Mouse (Mus musculus) embryo, embryonic 11 days (tissue): Measurements from ENCODE around the gene Rab9.

Experiments
- DNase-seq: peaks from one replicate; pipeline ENCODE4 v3.0.0-alpha.2; 2015

The Rab9 gene

GRCm38 (mm10) chrX:166479365-166479983 is at the start of gene Rab9:
Gene Rab9 (minus strand): TSS chrX:166479867.
- peak; percentile 95 for DNase-seq

DNA sequence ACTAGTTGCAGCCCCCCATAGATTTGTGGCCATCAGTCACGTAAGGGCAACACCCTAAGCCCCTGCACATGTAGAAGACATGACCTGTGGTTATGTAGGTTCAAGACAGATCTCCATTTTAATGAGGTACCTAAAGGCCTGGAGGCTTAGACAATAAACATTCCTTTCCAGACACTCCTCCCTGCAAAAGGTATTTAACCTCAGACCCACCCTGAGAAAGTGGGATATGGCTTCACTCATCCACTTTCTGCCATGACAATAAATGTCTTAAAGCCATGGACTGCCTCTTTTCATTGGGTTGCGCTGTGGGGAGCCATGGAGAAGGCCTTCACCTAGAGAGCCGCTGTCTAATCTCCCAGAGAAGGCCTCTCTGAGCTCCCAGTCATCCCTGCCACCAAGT is 48.5 kb upstream of the Rab9 start:
- no peak for DNase-seq

DNA sequence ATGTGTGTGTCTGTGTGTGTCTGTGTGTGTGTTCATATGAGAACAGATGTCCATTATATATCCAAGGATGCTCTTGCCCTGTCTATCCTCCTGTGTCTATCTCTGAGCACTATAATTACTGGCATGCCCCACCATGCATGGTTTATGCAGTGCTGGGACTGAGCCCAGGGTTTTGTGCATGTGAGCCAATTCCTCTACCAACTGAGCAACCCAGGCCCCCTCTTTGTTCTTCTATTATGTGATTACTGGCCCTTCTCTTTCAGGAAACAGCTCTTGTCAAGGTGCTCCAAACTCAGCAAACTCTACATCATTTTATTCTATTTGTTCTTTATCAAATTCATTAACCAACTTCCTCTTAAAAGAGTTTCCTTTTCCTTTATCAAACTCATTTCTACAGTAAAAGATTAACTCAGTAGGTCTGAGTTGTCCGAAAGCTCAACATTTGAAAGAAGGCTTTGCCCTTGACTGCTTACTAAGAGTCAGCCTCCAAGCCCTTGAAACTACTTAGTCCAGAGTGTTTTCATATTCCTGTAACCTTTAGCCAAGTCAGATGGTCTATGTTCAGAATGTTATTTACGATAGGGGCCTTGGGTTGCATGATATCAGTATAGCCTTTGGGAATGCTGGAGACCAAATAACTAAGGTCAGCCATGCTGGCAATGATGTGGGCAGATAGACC is 46.1 kb upstream of the Rab9 start:
- no peak for DNase-seq

- no peak for DNase-seq
Measured at GRCm38 (mm10) chrX:166520782-166521181, 41.1 kb upstream of the Rab9 start.

GRCm38 (mm10) chrX:166518345-166518744 is 38.7 kb upstream of the Rab9 start, which contains the start of gene Tceanc:
Gene Tceanc (minus strand): TSS chrX:166518567.
- peak; percentile 5 for DNase-seq

DNA sequence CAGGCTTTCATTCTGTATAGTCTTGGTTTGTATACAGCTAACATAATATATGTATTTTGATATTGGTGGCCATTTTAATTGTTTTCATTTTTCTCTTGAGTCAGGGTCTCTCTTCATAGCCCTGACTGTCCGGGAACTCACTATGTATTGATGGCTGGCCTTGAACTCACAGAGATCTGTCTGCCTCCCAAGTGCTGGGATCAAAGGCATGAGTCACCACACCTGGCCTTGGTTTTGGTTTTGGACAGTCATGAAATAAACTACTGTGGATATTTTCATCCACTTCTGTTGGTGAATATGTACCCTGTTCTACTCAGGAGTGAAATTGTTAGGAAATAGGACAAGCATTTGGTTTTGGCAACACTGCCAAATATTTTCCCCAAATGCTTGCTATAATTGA is 37.0 kb upstream of the Rab9 start:
- no peak for DNase-seq

DNA sequence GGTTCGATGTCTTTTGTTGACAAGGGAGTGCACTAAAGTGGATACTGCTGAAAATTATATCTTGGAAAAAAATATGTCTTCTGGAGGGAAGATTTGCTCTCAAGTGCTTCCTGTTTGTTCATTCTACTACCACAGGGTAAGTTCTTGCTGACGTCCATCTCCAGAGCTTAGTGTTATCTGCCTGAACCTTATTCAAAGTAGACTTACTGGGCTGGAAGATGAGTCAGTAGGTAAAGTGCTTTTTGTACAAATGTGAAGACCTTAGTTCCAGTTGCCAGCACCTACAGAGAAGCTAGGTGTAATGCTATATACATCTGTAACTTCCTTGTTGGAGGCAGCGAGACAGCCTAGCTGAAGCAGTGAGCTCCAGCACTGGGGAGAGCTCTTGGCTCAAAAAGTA is 36.3 kb upstream of the Rab9 start:
- DNase-seq, result no peak

DNA sequence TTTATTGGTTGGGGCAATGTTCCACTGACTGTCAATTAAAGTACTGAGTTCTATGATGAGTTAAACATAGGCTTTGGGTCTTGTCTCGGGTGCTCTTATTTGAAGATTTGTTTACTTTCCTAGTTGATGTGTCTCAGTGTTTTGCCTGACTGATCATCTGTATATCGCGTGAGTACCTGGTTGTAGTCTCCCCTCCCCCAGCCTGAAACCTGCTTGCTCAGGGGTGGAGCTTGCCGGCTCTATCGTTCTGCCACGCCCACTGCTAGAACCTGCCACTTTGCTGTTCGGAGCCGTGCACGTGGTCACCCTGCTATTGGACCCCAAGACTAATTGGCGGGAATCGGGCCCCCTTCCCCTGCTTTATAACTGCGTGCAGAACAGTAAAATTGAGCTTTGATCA is 34.4 kb upstream of the Rab9 start:
- DNase-seq, result peak; percentile 25

DNA sequence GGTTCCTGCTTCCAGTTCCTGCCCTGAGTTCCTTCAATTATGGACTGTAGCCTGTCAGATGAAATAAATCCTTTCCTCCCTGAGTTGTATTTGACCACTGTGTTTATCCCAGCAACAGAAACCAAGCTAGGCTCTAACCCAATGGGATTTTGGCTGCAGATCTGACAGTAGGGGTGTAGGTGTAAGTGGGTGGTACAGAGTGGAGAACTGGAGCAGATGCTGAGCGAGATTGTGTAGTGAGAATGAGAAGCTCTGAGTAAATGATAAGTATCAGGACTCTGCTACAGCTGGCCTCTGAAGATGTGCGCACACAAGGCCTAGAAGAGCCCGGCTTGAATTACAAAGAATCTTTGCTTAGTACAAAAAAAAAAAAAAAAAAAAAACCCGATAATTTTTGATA is 32.4 kb upstream of the Rab9 start:
- no peak for DNase-seq

DNA sequence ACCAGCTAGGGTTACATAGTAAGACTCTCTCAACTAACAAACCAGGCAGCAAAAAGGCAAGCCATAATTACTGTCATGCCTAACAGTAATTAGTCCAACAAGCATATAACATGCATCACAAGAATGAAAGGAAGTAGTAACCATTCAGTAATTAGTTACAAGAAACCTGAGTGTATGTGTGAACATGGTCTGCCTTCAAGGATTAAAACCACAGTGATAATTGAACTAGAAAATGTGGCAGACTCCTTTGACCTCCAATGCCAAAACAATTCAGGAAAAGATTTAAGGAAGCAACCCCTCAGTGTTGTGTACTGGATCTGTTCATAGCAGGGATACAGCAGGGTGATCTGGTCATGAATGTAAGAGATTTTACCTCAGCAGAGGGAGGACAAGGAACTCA is 31.4 kb upstream of the Rab9 start:
- DNase-seq, result no peak

- DNase-seq, result peak; percentile 95
Measured at GRCm38 (mm10) chrX:166509761-166510738, 30.4 kb upstream of the Rab9 start.

DNA sequence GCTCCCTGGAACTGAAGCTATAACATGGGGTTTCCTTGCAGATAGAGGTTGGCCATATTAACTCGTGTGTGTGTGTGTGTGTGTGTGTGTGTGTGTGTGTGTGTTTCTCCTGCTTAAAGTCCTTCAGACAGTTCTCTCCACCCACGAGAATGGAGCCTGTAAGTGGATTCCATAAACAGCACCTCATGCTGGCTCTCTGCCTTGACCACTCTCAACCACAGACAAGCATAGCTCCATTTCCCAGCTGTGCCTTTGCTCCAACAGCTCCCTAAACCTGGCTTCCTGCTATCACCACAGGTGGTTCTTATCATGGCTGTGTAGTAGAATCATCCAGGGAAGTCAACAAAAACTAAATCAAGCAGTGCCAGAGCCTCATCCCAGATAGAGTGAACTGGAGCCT is 24.8 kb upstream of the Rab9 start:
- DNase-seq, result no peak

GRCm38 (mm10) chrX:166499496-166500190 is 20.0 kb upstream of the Rab9 start:
- DNase-seq, result no peak

GRCm38 (mm10) chrX:166497771-166498170 is 18.1 kb upstream of the Rab9 start:
- no peak for DNase-seq

DNA sequence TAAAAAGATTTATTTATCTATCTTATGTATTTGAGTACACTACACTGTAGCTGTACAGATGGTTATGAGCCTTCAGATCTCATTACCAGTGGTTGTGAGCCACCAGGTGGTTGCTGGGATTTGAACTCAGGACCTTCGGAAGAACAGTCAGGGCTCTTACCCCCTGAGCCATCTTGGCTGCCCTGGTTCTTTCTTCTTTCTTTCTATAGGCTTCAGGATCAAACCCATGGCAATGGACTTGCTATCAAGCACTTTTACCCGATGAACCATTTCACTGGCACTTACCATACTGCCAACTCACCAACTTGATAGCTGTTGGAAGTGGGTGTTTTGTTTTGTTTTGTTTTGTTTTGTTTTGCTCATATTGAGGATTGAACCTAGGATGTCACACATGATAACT is 15.4 kb upstream of the Rab9 start:
- DNase-seq, result no peak

DNA sequence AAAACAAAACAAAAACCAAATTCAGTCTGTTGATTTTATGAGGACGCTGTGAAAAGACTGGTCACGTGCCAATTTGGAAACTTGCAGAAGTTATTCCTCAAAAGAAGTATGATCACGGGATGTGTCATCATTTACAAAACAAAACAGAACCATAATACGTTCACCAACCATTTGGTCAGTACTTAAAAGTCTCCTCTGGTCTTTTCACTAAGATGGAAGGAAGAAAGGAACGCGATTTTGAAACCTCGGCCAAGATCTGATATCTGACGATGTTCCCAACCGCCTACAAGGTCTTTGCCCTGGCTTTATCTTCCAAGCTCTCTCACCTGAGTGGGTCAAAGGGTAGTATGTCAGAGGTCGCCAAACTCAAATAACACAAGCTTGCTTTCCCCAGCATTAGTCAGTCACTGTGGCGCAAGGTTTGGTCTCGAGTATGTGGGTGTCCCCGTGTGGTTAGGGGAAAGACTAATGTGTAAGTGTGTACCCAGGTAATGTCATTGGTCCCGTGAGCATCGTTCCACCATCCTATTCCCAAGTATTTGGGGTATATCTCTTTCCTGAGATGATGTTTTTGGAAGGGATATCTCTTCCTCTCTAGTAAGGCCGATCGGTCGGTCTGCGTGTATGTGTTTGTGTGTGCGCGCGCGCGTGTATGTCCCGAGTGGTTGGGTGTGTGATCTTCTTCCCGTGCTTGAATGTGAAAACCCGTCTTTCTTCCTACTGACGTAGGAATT is 869 bp downstream of the Rab9 start:
- DNase-seq, result peak; percentile 8

DNA sequence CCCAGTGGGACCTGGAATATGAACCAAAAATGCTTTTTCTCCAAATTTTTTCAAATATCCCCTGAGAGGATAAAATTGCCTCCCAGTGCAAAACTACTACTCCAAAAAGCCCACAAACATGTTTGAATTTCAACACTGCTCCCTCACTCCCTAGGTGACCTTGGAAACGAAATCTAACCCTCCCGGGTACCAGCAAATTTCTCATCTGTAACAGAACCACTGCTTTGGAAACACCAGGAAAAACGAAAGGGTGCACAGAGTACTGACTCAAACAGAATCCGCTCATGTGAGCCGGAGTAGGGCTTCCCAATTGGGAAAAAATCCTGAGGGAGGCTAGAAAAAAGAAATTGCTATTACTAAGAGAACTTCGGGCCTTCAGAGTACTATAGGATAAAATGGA is 2.3 kb downstream of the Rab9 start:
- DNase-seq, result no peak

DNA sequence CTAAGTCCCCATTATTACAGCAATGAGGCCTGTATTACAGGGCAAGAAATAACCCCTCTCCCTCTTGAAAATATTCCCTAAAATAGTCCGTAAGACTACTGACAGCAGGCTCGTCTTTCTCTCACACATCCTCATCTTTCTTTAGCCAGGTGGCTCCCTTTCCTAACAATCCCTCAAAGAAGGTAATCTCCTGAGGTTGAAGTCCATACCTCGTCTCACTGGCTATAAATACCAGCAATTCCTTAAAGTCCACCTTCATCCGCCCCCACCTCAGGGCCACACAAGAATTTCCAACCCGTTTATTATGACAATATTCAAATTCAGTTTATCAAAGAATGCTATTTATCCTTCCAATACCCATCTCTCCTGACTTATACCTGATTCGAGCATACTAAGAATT is 7.1 kb downstream of the Rab9 start:
- no peak for DNase-seq

GRCm38 (mm10) chrX:166468321-166468720 is 11.3 kb downstream of the Rab9 start:
- no peak for DNase-seq

GRCm38 (mm10) chrX:166455525-166455924 is 24.1 kb downstream of the Rab9 start:
- DNase-seq, result no peak

DNA sequence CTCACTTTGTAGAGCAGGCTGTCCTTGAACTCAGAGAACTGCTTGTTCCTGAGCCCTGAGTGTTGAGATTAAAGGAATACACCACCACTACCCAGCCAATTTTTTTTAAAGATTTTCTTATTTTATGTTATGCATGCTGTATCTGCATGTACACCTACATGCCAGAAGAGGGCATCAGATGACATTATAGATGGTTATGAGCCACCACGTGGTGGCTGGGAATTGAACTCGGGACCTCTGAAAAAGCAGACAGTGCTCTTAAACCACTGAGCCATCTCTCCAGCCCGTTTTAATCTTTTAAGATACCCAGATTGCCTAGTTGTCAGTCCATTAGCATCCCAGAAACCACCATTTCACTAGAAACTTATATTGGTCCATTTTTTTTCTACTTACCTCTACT is 25.3 kb downstream of the Rab9 start:
- no peak for DNase-seq

GRCm38 (mm10) chrX:166453532-166453931 is 26.1 kb downstream of the Rab9 start:
- DNase-seq, result no peak
